Mouse (Mus musculus) T-helper 17 cell (primary cell): ENCODE data around the gene Smg5.
"Not testable (repeated sequence)": the region's sequence is repeated elsewhere in the genome, so short reads cannot be mapped to it uniquely, and the experiment has no call there.

ENCODE experiments used
- in situ Hi-C, 2 experiments: fragments of 300-600 bp; cut with MboI, MseI; formaldehyde crosslinking; loops; 1 replicate in 1 of 2; 2 replicates in 1 of 2; pipeline ENCODE4 v1.15.1; 2025; ENCODE audit warnings: high pct_unique_total_duplicates in 2 of 2

Smg5 gene

GRCm38 (mm10) chr3:88336058-88337013, at the start of gene Smg5, which contains the start of gene Tmem79:
TSS of gene Smg5 (plus strand) at chr3:88336260.
TSS of gene Tmem79 (minus strand) at chr3:88336148.
- in situ Hi-C loops, result no loop called here

DNA sequence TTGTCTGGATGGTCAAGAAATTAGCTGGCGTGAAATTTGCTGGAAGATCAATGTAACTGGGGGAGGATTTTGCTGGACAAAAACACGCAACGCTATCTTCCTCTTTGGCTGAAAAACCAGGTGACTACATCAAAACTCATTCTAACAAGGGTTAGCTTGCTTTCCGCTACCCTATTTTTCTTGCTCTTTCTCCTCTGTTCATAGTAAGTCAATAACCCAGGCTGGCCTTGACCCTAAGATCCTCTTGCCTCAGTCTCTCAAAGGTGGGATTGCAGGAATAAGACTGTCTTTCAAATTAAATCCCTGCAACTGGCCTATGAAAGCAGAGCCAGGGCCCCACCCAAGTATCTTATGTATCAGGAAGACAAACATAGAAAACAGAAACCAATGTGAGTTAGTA, 49.0 kb upstream of the Smg5 start, which contains the start of gene Gm38392:
Gene Gm38392, minus strand, starts transcription at position 101 of the 400 bp plus-strand sequence.
- in situ Hi-C loops, result no loop called here

- in situ Hi-C loops, result not testable (repeated sequence)
These were observed 47.8 kb upstream of the Smg5 start for GRCm38 (mm10) chr3:88288133-88288713.

DNA sequence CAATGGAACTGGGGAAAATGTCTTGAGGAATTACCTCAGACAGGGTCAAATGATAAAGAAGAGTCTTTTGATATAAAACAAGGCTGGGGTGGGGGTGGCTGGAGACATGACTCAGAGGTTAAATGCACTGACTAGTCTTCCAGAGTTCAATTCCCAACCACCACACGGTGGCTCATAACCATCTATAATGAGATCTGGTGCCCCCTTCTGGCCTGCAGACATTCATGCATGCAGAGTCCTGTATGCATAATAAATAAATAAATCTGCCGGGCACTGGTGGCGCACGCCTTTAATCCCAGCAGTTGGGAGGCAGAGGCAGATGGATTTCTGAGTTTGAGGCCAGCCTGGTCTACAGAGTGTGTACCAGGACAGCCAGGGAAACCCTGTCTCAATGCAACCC, 44.1 kb upstream of the Smg5 start:
- in situ Hi-C loops, result no loop called here

DNA sequence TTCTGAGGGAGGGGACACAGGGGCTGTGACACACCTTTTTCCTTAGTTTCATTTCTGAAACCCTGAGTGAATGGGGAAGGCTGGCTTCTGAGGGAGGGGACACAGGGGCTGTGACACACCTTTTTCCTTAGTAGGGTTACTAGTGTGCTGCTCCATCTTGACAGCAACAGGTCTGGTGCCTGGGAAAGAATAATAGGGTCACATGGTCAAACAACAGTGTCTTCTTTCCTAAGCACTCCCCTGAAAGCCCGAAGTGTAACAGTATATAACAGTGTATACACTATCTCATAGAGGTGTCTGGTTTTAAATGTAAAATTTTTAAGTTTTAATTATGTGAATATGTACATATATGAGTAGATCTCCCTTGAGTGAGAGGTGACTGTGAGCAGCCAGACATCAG, 40.8 kb upstream of the Smg5 start:
- in situ Hi-C loops, result loop anchor here in 1 of 2 experiments (5.0 kb wide), 1 partner anchor 37 kb away; no protein-coding TSS in a partner anchor

- in situ Hi-C loops, result loop anchor here in 1 of 2 experiments (5.0 kb wide), 1 partner anchor 36 kb away; no protein-coding TSS in a partner anchor
These were observed 39.9 kb upstream of the Smg5 start for GRCm38 (mm10) chr3:88296110-88296560.

DNA sequence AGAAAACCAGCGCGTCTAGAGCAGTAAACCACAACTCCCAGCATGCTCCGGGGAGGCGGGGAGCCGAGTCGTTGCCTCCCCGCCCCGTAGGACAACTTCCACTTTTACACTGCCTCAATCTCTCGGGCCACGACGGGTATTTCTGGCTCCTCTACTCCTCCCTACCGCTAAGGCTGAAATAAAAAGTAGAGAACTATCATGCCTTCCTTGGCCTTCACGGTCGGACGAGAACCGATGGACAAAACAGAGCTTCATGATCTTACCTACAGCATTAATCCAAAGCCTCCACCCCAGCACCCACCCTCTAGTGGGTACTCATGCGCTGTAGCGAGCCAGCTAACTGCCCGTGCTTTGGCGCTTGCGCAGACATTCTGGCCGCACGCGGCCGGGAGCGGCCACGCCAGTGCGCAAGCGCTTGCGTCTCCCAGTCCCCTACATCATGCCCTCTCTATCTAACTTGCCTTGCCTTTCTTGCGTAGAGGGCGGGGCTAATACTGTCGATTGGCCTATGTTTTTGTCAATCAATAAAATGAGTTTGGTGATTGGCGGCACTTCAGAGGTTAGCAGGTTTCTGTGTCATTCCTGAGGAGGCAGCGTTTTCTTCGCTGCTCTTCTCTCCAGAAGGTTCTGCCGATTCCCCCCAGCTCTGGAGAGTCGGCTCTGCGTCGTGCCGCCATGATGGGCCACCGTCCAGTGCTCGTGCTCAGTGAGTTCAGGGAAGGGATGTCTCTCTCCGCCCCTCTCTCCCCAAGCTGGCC, 39.3 kb upstream of the Smg5 start, which contains the start of the genes Tsacc and Cct3:
Gene Tsacc, minus strand, starts transcription at position 439 of the 758 bp plus-strand sequence.
Gene Cct3, plus strand, starts transcription at position 556 of the 758 bp plus-strand sequence.
- in situ Hi-C loops, result loop anchor here in 1 of 2 experiments (5.0 kb wide), 1 partner anchor 36 kb away; no protein-coding TSS in a partner anchor

GRCm38 (mm10) chr3:88297321-88297851, 38.7 kb upstream of the Smg5 start:
- in situ Hi-C loops, result loop anchor here in 1 of 2 experiments (5.0 kb wide), 1 partner anchor 35 kb away; no protein-coding TSS in a partner anchor

DNA sequence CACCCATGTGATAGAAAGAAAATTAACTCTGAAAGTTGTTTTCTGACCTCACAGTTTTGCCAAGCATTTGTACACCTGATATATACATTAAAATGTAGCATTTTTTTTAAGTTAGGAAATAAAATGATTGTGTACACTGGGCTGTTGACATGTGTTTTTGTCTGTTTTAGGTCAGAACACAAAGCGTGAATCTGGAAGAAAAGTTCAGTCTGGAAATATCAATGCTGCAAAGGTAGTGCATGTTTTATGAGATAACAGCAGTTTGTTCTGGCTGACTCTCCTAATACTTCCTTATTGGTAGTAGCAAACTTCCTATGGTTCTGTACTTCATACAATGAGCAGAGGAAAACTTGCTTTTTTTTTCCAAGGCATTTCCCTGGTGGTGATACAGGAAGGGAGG, 36.9 kb upstream of the Smg5 start:
- in situ Hi-C loops, result loop anchor here in 1 of 2 experiments (5.0 kb wide), 1 partner anchor 33 kb away; no protein-coding TSS in a partner anchor

DNA sequence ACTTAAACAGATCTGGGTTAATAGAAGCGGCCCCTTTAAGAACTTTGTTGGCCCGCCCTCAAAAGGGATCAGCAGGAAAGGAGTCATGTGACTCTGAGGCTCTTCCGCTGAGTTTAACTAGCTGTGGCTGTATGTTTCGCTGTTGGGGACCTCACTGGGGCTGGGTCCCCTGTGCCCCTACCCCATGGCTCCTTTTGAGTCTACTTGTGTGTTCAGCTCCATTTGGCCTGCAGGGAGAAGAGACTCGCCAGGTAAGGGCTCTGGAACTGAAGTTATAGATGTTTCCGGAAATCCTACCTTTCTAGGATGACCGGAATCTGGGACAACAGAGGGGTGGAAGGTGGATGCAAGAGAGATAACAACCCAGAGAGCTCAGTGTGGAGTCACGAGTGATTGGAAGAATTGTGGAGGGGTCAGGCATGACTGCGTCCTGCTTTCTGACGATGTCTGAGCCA, 11.1 kb upstream of the Smg5 start, which contains the start of gene Glmp:
Gene Glmp, plus strand, starts transcription at position 73 of the 455 bp plus-strand sequence.
- in situ Hi-C loops, result loop anchor here in 1 of 2 experiments (25.0 kb wide), 1 partner anchor 737 kb away; no protein-coding TSS in a partner anchor

- in situ Hi-C loops, result no loop called here
These were observed 7.1 kb upstream of the Smg5 start for GRCm38 (mm10) chr3:88328956-88329355.

DNA sequence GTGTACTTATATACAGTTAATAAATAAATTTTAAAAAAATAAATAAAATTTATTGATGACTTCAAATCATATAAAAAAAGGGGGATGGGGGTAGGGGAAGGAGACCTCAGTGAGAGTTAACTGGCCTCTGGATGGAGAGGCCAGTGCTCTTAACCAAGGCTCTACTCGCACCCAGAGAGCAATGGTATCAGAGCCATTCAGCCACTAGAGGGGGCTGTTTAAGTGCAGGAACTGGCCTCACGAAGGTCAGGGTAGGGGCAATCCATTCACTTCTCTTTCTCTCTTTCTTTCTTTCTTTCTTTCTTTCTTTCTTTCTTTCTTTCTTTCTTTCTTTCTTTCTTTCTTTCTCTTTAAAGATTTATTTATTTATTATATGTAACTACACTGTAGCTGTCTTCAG, 4.8 kb upstream of the Smg5 start:
- in situ Hi-C loops, result loop anchor here in 1 of 2 experiments (5.0 kb wide), 1 partner anchor 34 kb away; the partner anchor contains the start of genes Cct3 and Tsacc

DNA sequence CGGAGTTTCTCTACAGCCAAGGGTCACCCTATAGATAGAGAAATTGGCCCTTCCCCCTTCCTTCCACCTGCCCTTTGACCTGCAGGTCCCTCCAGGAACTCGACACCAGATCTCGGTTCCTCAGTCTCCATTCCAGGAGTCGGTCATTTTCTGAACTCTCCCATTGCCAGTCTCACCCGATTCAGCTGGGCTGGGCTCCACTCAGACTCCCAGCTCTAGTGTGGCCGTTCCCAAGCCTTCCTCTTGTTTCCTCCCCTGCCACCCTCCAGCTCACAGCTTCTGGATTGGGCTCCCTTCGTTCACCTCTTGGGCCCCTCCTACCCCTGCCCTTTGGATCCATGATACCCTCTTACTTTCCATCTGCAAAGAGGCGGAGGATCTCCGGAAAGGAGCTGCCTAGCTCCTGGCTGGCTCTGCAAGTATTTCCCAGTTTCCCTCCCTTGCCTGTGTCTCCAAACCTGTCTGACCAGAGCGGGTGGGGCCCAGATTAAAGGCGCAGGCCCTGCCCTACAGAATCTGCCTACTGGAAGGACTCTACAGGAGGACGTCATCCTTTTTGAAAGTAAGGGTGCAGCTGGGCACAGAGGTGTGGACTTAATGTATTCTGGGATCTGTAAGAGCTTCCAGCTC, 1.9 kb upstream of the Smg5 start:
- in situ Hi-C loops, result loop anchor here in 1 of 2 experiments (5.0 kb wide), 1 partner anchor 37 kb away; the partner anchor contains the start of genes Cct3 and Tsacc

GRCm38 (mm10) chr3:88334902-88335435, 1.1 kb upstream of the Smg5 start:
- in situ Hi-C loops, result loop anchor here in 1 of 2 experiments (5.0 kb wide), 1 partner anchor 38 kb away; the partner anchor contains the start of genes Cct3 and Tsacc

GRCm38 (mm10) chr3:88335436-88336053, 515 bp upstream of the Smg5 start:
- in situ Hi-C loops, result no loop called here

GRCm38 (mm10) chr3:88337367-88338020, 1.4 kb downstream of the Smg5 start:
- in situ Hi-C loops, result no loop called here

- in situ Hi-C loops, result no loop called here
These were observed 2.3 kb downstream of the Smg5 start for GRCm38 (mm10) chr3:88338316-88338715.

GRCm38 (mm10) chr3:88339006-88339405, 2.9 kb downstream of the Smg5 start:
- in situ Hi-C loops, result no loop called here
